Mouse (Mus musculus): ENCODE results near the gene St3gal4.

Gene St3gal4

GRCm38 (mm10) chr9:35105884-35106880 lies 12.9 kb downstream of the St3gal4 start:
- no peak for DNase-seq (ENCODE audit: low spot score in 2 of 2)

GRCm38 (mm10) chr9:35105438-35105837 lies 13.6 kb downstream of the St3gal4 start:
- DNase-seq (ENCODE audit: low spot score in 2 of 2) = no peak

- no peak for DNase-seq (ENCODE audit: low spot score in 2 of 2)
These were observed 14.4 kb downstream of the St3gal4 start for GRCm38 (mm10) chr9:35104711-35105110.

- DNase-seq (ENCODE audit: low spot score in 2 of 2) = peak in 1 of 2 experiments; percentile 16
These were observed 20.3 kb downstream of the St3gal4 start for GRCm38 (mm10) chr9:35098762-35099161.

GRCm38 (mm10) chr9:35097901-35098300 lies 21.2 kb downstream of the St3gal4 start:
- DNase-seq (ENCODE audit: low spot score in 2 of 2) = peak in 1 of 2 experiments; percentile 9

- peak in 1 of 2 experiments; percentile 9 for DNase-seq (ENCODE audit: low spot score in 2 of 2)
These were observed 23.3 kb downstream of the St3gal4 start for GRCm38 (mm10) chr9:35095726-35096125.

- no peak for DNase-seq (ENCODE audit: low spot score in 2 of 2)
These were observed 25.7 kb downstream of the St3gal4 start for GRCm38 (mm10) chr9:35093350-35093749.

GRCm38 (mm10) chr9:35092904-35093303 lies 26.2 kb downstream of the St3gal4 start:
- DNase-seq (ENCODE audit: low spot score in 2 of 2) = no peak

- peak; percentile 22 to 35 for DNase-seq (ENCODE audit: low spot score in 2 of 2)
These were observed 57.6 kb downstream of the St3gal4 start for GRCm38 (mm10) chr9:35061446-35061845.

- DNase-seq (ENCODE audit: low spot score in 2 of 2) = peak in 1 of 2 experiments; percentile 19
These were observed 59.2 kb downstream of the St3gal4 start for GRCm38 (mm10) chr9:35059881-35060280.

GRCm38 (mm10) chr9:35058596-35059354 lies 60.3 kb downstream of the St3gal4 start:
- peak; percentile 11 to 19 for DNase-seq (ENCODE audit: low spot score in 2 of 2)

GRCm38 (mm10) chr9:35058186-35058585 lies 60.9 kb downstream of the St3gal4 start:
- DNase-seq (ENCODE audit: low spot score in 2 of 2) = no peak

GRCm38 (mm10) chr9:35057631-35058030 lies 61.4 kb downstream of the St3gal4 start:
- no peak for DNase-seq (ENCODE audit: low spot score in 2 of 2)

- no peak for DNase-seq (ENCODE audit: low spot score in 2 of 2)
These were observed 62.5 kb downstream of the St3gal4 start for GRCm38 (mm10) chr9:35056611-35057010.

- DNase-seq (ENCODE audit: low spot score in 2 of 2) = peak; percentile 12 to 13
These were observed 63.3 kb downstream of the St3gal4 start for GRCm38 (mm10) chr9:35055528-35056330.

- peak; percentile 24 to 43 for DNase-seq (ENCODE audit: low spot score in 2 of 2)
These were observed 65.4 kb downstream of the St3gal4 start for GRCm38 (mm10) chr9:35053669-35054068.

GRCm38 (mm10) chr9:35053081-35053480 lies 66.0 kb downstream of the St3gal4 start:
- DNase-seq (ENCODE audit: low spot score in 2 of 2) = peak; percentile 18 to 19

- DNase-seq (ENCODE audit: low spot score in 2 of 2) = peak; percentile 12 to 14
These were observed 66.4 kb downstream of the St3gal4 start for GRCm38 (mm10) chr9:35052671-35053070.

- DNase-seq (ENCODE audit: low spot score in 2 of 2) = peak in 1 of 2 experiments; percentile 16
These were observed 67.4 kb downstream of the St3gal4 start for GRCm38 (mm10) chr9:35051666-35052065.

GRCm38 (mm10) chr9:35050701-35051454 lies 68.2 kb downstream of the St3gal4 start:
- DNase-seq (ENCODE audit: low spot score in 2 of 2) = no peak
